Mouse (Mus musculus): ENCODE measurements around the gene Lnpep.

DNA sequence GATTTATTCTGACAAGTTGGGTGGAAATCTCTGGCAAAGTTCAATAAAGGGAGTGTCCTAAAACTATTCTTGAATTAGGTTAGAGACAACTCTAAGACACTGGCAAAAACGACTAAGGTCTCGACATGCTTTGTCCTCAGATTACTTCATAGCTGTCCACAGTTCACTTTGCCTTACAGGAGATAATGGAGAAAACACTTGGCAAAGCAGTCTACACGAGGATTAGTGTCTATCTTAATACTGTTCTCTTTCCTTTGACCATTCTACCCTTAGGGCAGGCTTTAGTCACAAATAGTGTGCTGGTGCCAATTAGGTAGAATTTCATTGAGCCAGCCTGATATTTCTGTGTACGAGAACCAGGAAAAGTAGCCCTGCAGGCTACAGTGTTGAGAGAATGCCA lies 22.5 kb downstream of the Lnpep start:
- TF ChIP-seq POLR2A (IDR thresholded peaks at IDR 0.05; ENCODE audit: borderline replicate concordance, control insufficient read depth, low read depth, low read length): no peak
- TF ChIP-seq CTCF (IDR thresholded peaks at IDR 0.05; ENCODE audit: control insufficient read depth, insufficient read depth, low read length): no peak

Measured in bone marrow, adult 2 months (tissue).